Mouse (Mus musculus) megakaryocyte-erythroid progenitor cell, adult 5-6 weeks (primary cell): ENCODE data around the gene Ttc33. TPM values are rescaled to one million over a fixed set of nuclear protein-coding genes. Genes with fewer than 3 reads are reported as not detected.

Experiments used
- total RNA-seq, 2 experiments: library from RNA; stranded (forward) in 1 of 2; stranded (reverse) in 1 of 2; fragments of 200-1000, 215-1000 nt in 1 of 2; fragments of >200 nt in 1 of 2; fragmentation: Nextera tagmentation in 1 of 2; gene quantifications; 2 replicates each; pipeline ENCODE4 v1.2.3; 2014 to 2017

The Ttc33 gene
- total RNA-seq, 2 experiments from 2014 or later, result 12.6 to 35.6 TPM

Other genes with a start within 250 kb of the Ttc33 start
- not detected in 2 replicates for gene C7, start 121.8 kb upstream of the Ttc33 start, total RNA-seq (2014; fragmentation: Nextera tagmentation)
- not detected in 2 replicates for gene C7, start 121.8 kb upstream of the Ttc33 start, total RNA-seq (2017)
- 1.2 and 1.4 TPM in 2 replicates for gene Card6, start 77.0 kb upstream of the Ttc33 start, total RNA-seq (2014; fragmentation: Nextera tagmentation)
- gene Card6, start 77.0 kb upstream of the Ttc33 start, total RNA-seq (2017), result 0.19 and 0.52 TPM in 2 replicates
- gene Rpl37, start 68.9 kb upstream of the Ttc33 start, total RNA-seq (2014; fragmentation: Nextera tagmentation), result 2,794 and 2,966 TPM in 2 replicates
- 2,588 and 3,250 TPM in 2 replicates for gene Rpl37, start 68.9 kb upstream of the Ttc33 start, total RNA-seq (2017)
- gene Prkaa1, start 41.7 kb upstream of the Ttc33 start, total RNA-seq (2014; fragmentation: Nextera tagmentation), result 55.5 and 56.0 TPM in 2 replicates
- gene Prkaa1, start 41.7 kb upstream of the Ttc33 start, total RNA-seq (2017), result 59.3 and 69.1 TPM in 2 replicates
- 7.3 and 9.9 TPM in 2 replicates for gene Ptger4, start 58.7 kb downstream of the Ttc33 start, total RNA-seq (2014; fragmentation: Nextera tagmentation)
- gene Ptger4, start 58.7 kb downstream of the Ttc33 start, total RNA-seq (2017), result 5.1 and 5.9 TPM in 2 replicates